Mouse (Mus musculus): ENCODE measurements at regions not wholly inside any gene's neighbourhood (a gene's known extent, or its start where the extent isn't known, plus 50 kb on each side); places are given as distances from the start of the nearest gene placed in this dataset.
A peak's percentile ranks its signal among the peaks of the same experiment; 100 is the strongest.

- Histone ChIP-seq H3K4me2 (no peak overlapping the region), H3K27me3 (no peaks in the 10 kb centered on the region), H3K27ac (replicated peaks) (no peak overlapping the region; the same call in 1 of the 2 replicates), H3K4me1 (replicated peaks) (peaks cover 19% of the 10 kb centered on the region; the same call in 1 of the 2 replicates), H3K4me3 (no peak overlapping the region), H3K36me3 (no peaks in the 10 kb centered on the region), H3K9ac (no peak overlapping the region), H3K9me3 (no peaks in the 10 kb centered on the region)
- ATAC-seq (ENCODE audit: low read depth) = peak; percentile 60
- 65% methylated on average over 19 of the region's 19 CpGs for WGBS
Observed at GRCm38 (mm10) chr13:107923129-107924114, 120.8 kb upstream of the Smim15 start.

DNA sequence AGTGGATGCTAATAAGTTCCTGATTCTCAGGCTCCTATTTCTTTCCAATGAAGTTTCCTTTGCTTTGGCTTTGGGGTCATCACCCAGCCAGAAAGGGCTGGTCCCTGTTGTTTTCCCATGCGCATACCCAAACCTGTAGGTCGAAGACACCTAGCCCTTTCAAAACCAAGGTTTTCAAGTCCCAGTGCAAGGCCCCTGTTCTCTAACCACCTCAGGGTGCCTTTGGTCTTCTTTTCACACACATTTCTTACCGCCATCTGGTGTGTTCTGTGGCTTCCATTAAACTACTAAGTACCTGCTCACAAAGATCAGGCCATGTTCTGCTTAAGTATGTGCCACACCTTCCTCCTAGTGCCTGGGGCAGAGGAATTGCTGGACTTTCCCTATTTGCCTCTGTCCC is 124.8 kb upstream of the Smim15 start:
- Histone ChIP-seq H3K9ac (no peak overlapping the region), H3K4me2 (no peak overlapping the region), H3K4me1 (replicated peaks) (peaks cover 11% of the 10 kb centered on the region; the same call in 1 of the 2 replicates), H3K36me3 (no peaks in the 10 kb centered on the region), H3K4me3 (no peak overlapping the region), H3K27ac (replicated peaks) (no peak overlapping the region), H3K27me3 (no peaks in the 10 kb centered on the region), H3K9me3 (no peaks in the 10 kb centered on the region)
- ATAC-seq (ENCODE audit: low read depth) = no peak
- WGBS = 93% methylated on average over 3 of the region's 3 CpGs

GRCm38 (mm10) chr13:107918478-107918877 is 125.8 kb upstream of the Smim15 start:
- no peaks in the 10 kb centered on the region for H3K9me3 ChIP-seq
- H3K4me3 ChIP-seq = no peak overlapping the region
- 88% methylated on average over 7 of the region's 7 CpGs for WGBS
- H3K36me3 ChIP-seq = no peaks in the 10 kb centered on the region
- peaks cover 9% of the 10 kb centered on the region; the same call in 1 of the 2 replicates for H3K4me1 ChIP-seq (replicated peaks)
- ATAC-seq (ENCODE audit: low read depth) = no peak
- no peak overlapping the region for H3K27ac ChIP-seq (replicated peaks)
- no peaks in the 10 kb centered on the region for H3K27me3 ChIP-seq
- H3K9ac ChIP-seq = no peak overlapping the region
- no peak overlapping the region for H3K4me2 ChIP-seq

DNA sequence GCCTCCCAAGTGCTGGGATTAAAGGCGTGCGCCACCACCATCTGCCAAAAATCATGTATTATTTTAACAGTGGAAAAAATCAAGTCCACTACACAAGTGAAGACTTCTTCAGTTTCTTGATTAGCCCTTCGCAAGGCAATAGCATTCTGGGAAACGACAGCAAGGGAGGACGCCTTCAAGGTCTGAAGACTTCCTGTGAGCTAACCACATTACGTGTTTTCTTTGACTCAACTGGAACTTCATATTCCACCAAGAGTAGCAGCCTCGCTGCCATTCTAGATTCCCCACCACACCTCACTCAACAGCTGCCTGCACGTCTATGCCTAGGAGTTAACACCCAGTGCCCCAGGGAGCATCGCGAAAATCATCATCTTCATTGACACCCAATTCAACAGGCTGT is 126.2 kb upstream of the Smim15 start:
- no peak overlapping the region for H3K27ac ChIP-seq (replicated peaks)
- no peaks in the 10 kb centered on the region for H3K9me3 ChIP-seq
- no peak overlapping the region for H3K9ac ChIP-seq
- peaks cover 5% of the 10 kb centered on the region; the same call in 1 of the 2 replicates for H3K4me1 ChIP-seq (replicated peaks)
- H3K36me3 ChIP-seq = no peaks in the 10 kb centered on the region
- no peak overlapping the region for H3K4me3 ChIP-seq
- no peak overlapping the region for H3K4me2 ChIP-seq
- no peak for ATAC-seq (ENCODE audit: low read depth)
- no peaks in the 10 kb centered on the region for H3K27me3 ChIP-seq
- 94% methylated on average over 10 of the region's 10 CpGs for WGBS

GRCm38 (mm10) chr13:107917564-107917963 is 126.7 kb upstream of the Smim15 start:
- Histone ChIP-seq H3K27ac (replicated peaks) (no peak overlapping the region), H3K4me3 (no peak overlapping the region), H3K9ac (no peak overlapping the region), H3K4me2 (no peak overlapping the region), H3K9me3 (no peaks in the 10 kb centered on the region), H3K36me3 (no peaks in the 10 kb centered on the region), H3K4me1 (replicated peaks) (peaks cover under 1% of the 10 kb centered on the region; the same call in 1 of the 2 replicates), H3K27me3 (no peaks in the 10 kb centered on the region)
- ATAC-seq (ENCODE audit: low read depth) = no peak
- WGBS = 93% methylated on average over 3 of the region's 3 CpGs

GRCm38 (mm10) chr13:107910125-107910524 is 134.1 kb upstream of the Smim15 start:
- H3K36me3 ChIP-seq = no peaks in the 10 kb centered on the region
- H3K9me3 ChIP-seq = no peaks in the 10 kb centered on the region
- H3K9ac ChIP-seq = no peak overlapping the region
- H3K27ac ChIP-seq (replicated peaks) = peak overlapping the region; percentile 34; the same call in 1 of the 2 replicates
- no peak for ATAC-seq (ENCODE audit: low read depth)
- no peak overlapping the region for H3K4me3 ChIP-seq
- no peak overlapping the region for H3K4me2 ChIP-seq
- H3K4me1 ChIP-seq (replicated peaks) = peaks cover 18% of the 10 kb centered on the region
- WGBS = 67% methylated on average over 7 of the region's 7 CpGs
- no peaks in the 10 kb centered on the region for H3K27me3 ChIP-seq

- WGBS = 29% methylated on average over 15 of the region's 15 CpGs
Observed at GRCm38 (mm10) chr13:107909343-107910067, 134.7 kb upstream of the Smim15 start.

GRCm38 (mm10) chr13:107907966-107908365 is 136.3 kb upstream of the Smim15 start:
- no peak overlapping the region for H3K4me3 ChIP-seq
- WGBS = 90% methylated on average over 5 of the region's 5 CpGs
- H3K27me3 ChIP-seq = no peaks in the 10 kb centered on the region
- no peak overlapping the region for H3K27ac ChIP-seq (replicated peaks)
- H3K4me2 ChIP-seq = no peak overlapping the region
- H3K4me1 ChIP-seq (replicated peaks) = peaks cover 32% of the 10 kb centered on the region
- H3K36me3 ChIP-seq = no peaks in the 10 kb centered on the region
- H3K9ac ChIP-seq = no peak overlapping the region
- no peak for ATAC-seq (ENCODE audit: low read depth)
- H3K9me3 ChIP-seq = no peaks in the 10 kb centered on the region

More at GRCm38 (mm10) chr13:107909343-107910067, 134.7 kb upstream of the Smim15 start:
- H3K9ac ChIP-seq = 0 out of 2 replicates have a peak overlapping the region, but pooled peaks have one; percentile 4
- H3K27me3 ChIP-seq = no peaks in the 10 kb centered on the region
- peaks cover 18% of the 10 kb centered on the region for H3K4me1 ChIP-seq (replicated peaks)
- H3K4me2 ChIP-seq = no peak overlapping the region
- peak overlapping the region; percentile 34 for H3K27ac ChIP-seq (replicated peaks)
- H3K36me3 ChIP-seq = no peaks in the 10 kb centered on the region
- no peak overlapping the region for H3K4me3 ChIP-seq
- no peaks in the 10 kb centered on the region for H3K9me3 ChIP-seq
- no peak for ATAC-seq (ENCODE audit: low read depth)

DNA sequence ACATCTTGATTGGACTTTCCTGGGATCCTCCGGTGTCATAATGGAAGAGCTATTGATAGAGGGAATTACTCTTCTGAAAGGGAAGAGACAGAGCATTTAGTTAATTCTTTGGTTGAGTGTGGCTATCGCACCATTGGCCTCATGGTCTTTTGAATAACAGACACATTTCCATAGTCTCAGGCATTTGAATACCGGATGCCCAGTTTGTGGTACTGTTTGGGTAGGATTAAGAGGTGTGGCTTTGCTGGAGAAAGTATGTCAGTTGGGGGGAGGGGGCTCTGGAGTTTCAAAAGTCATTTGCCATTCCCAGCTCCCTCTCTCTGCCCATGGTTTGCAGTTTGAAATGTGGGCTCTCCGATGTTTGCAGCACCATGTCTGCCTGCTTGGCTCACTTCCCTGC is 139.4 kb upstream of the Smim15 start:
- Histone ChIP-seq H3K9me3 (no peaks in the 10 kb centered on the region), H3K4me1 (replicated peaks) (peaks cover 29% of the 10 kb centered on the region), H3K4me2 (no peak overlapping the region), H3K9ac (no peak overlapping the region), H3K27ac (replicated peaks) (no peak overlapping the region), H3K36me3 (no peaks in the 10 kb centered on the region), H3K4me3 (no peak overlapping the region), H3K27me3 (no peaks in the 10 kb centered on the region)
- WGBS = 86% methylated on average over 4 of the region's 4 CpGs
- ATAC-seq (ENCODE audit: low read depth) = no peak

DNA sequence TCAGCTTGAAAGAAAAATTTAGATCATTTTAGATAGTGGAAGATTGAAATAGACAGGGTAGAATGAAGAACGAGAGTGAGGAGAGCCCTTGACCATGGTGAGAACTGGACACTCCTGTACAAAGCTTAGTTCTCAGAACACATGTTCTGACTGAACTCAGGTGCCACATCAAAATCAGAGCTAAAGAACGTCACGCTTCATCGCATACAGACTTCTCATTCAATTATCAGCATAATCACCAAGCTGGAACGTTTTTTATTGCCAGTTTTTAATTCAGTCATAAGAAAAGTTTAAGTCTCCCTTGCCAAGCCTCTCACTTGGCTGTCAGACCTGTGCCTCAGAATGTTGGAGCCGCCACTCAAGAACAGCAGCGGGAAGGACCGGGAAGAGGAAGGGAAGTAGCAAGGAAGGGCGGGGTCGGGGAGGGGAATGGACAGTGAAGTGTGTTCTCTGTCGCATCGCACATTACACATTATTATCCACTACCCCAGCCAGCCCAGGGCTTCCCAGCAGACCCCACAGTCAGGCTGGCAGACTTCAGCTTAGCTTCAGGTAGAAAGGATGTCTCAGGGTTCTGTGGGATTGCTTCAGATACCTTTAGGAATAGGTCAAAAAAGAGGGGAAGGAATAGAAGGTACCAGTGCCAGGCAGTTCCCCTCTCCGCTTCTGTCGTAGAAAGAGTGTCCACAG is 140.1 kb upstream of the Smim15 start:
- peaks cover 27% of the 10 kb centered on the region for H3K4me1 ChIP-seq (replicated peaks)
- no peaks in the 10 kb centered on the region for H3K9me3 ChIP-seq
- H3K27me3 ChIP-seq = no peaks in the 10 kb centered on the region
- H3K36me3 ChIP-seq = no peaks in the 10 kb centered on the region
- no peak overlapping the region for H3K4me2 ChIP-seq
- H3K9ac ChIP-seq = no peak overlapping the region
- H3K27ac ChIP-seq (replicated peaks) = no peak overlapping the region
- no peak overlapping the region for H3K4me3 ChIP-seq
- ATAC-seq (ENCODE audit: low read depth) = no peak
- 82% methylated on average over 14 of the region's 14 CpGs for WGBS

DNA sequence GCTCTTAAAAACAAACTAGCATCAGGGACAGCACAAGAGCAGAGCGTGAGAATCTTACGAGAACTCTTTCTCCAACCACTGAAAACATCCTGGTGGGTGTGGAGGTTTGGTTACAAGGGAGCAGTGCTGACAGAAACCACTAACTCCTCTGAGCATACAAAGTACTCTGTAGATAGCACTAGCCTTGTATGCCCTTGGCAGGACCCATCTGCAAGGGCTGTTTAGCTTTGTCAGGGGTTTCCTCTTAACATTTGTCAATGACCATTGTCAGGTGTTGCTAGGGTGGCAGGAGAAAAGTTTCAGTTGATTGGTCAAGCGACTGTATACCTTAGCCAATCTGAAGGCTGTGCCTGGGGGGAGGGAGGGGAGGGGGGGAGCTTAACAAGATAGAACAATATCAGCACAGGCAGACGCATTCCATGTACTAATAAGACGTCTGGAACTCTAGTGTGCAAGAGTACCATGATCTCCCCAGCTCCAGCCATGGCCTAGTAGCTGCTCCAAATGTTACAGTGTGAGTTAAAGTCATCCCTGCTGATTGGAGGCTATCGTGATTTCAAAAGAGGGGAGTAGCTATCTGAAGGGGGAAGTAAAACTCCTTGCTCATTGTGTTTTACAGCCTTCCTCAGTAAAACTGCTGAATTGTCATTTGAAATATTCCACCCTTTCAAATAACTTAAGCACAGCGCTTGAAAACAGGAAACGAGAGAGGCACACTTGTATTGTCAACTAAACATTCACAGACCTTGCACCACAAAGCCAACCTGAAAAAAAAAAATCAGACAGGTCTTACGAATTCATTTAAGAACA is 140.9 kb upstream of the Smim15 start:
- H3K27ac ChIP-seq (replicated peaks) = peak overlapping the region; percentile 68; the same call in 1 of the 2 replicates
- ATAC-seq (ENCODE audit: low read depth) = peak; percentile 82
- no peak overlapping the region for H3K4me2 ChIP-seq
- H3K9ac ChIP-seq = no peak overlapping the region
- no peak overlapping the region for H3K4me3 ChIP-seq
- 37% methylated on average over 9 of the region's 9 CpGs for WGBS
- H3K9me3 ChIP-seq = no peaks in the 10 kb centered on the region
- peaks cover 25% of the 10 kb centered on the region for H3K4me1 ChIP-seq (replicated peaks)
- no peaks in the 10 kb centered on the region for H3K27me3 ChIP-seq
- no peaks in the 10 kb centered on the region for H3K36me3 ChIP-seq
